Mouse (Mus musculus) megakaryocyte-erythroid progenitor cell, adult 5 weeks (primary cell): Measurements from ENCODE around the gene Etv5. TPM values are rescaled to one million over a fixed set of nuclear protein-coding genes. Genes with fewer than 3 reads are reported as not detected.

Experiments used
- polyA plus RNA-seq: library from polyadenylated mRNA; stranded (reverse); fragments of >175 nt; gene quantifications from 2 replicates; pipeline ENCODE4 v1.2.3, GENCODE M21; 2012

Etv5 gene
- polyA plus RNA-seq = 15.5 and 18.4 TPM in 2 replicates

DNA sequence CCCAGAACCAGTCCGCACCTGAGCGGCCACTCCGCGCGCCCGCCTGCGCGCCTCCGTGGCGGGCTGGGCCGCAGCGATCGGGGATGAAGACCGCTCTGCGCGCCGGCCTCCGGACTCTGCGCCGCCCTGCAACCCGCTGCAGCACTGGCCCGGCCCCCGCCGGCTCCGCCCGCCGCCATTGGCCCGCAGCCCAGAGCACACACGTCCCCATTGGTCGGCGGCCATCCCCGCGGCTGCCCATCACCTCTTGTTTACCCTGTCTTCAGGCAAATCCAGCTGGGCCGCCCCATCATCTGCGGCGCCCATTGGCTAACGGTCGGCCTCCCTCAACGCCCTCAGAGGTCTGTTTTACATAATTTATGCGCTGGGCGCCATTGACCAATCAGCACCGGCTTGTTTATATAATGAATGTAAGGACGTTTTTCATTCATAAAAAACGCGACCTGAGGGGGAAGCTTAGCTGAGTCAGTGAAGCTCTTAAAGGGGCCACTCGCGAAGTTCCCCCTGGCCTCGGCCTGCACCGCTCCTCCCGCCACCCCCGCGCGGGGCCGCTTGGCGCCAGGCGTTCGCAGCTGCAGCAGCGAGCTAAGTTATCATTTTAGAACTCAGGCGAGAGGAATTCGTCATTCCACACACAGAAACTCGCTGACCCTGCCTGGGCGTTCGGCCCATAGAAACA, at the start of gene Etv5:
Gene Etv5 (minus strand): TSS at position 221 of the 679 bp plus-strand sequence.

Other genes with a start within 250 kb of the Etv5 start
- 115 and 144 TPM in 2 replicates for gene Tra2b, start 173.7 kb downstream of the Etv5 start, polyA plus RNA-seq
- 3.6 and 3.8 TPM in 2 replicates for gene Dgkg, start 217.5 kb upstream of the Etv5 start, polyA plus RNA-seq